In genomic region chr8:86853989-86854373, GRCm38 (mm10) we compare ENCODE assay signal across 20 mouse cellular contexts. TPM values are rescaled to one million over a fixed set of nuclear protein-coding genes. Genes with fewer than 3 reads are reported as not detected.
DNase-seq lines count a peak whose midpoint lies in the region; ATAC-seq and TF ChIP-seq lines count a peak whose summit lies in the region.
"Had no signal": no experiment of that assay in that cellular context is flagged by ENCODE, and none has a peak within 500 bp of the region (broad histone marks: within the 10 kb centered on the region; RNA-seq: fewer than 3 reads in every experiment).

No protein-coding gene starts in this region.

- no peak for DNase-seq in hindbrain, postnatal 0 days (ENCODE audit: low spot score)
- no peak for DNase-seq in layer of hippocampus, adult 2 months (ENCODE audit: low spot score in 2 of 2)
- DNase-seq in layer of hippocampus, postnatal 14 days (ENCODE audit: low spot score in 2 of 2): no peak
- peak; percentile 73 for DNase-seq in CD4-positive helper T cell, adult 2 months (ENCODE audit: low read depth, low spot score)
- DNase-seq in adipocyte (ENCODE audit: low spot score): peak; percentile 46
- no peak for DNase-seq in yolk sac, embryonic 10.5 days (ENCODE audit: low spot score)
- DNase-seq: adrenal gland, postnatal 10 days; cerebellum, adult 11 months; cerebellum, adult 8-10 months; cerebellum, postnatal 14 days; forebrain, postnatal 0 days; gastrocnemius, postnatal 25 days; heart, adult 18-20 months; heart, postnatal 10 days; heart, postnatal 4 days had no signal

- H3K27me3 ChIP-seq in hindbrain, embryonic 13.5 days: no peaks in the 10 kb centered on the region
- no peaks in the 10 kb centered on the region for H3K27me3 ChIP-seq in hindbrain, postnatal 0 days (ENCODE audit: insufficient read depth, low read length)
- H3K27me3 ChIP-seq: embryonic facial prominence, embryonic 12.5 days; forebrain, embryonic 13.5 days; hindbrain, embryonic 12.5 days had no signal

- no peak for ATAC-seq in hindbrain, embryonic 13.5 days (ENCODE audit: low FRiP score)
- no peak for ATAC-seq in hindbrain, postnatal 0 days
- ATAC-seq: forebrain, embryonic 13.5 days; forebrain, postnatal 0 days had no signal

- H3K27ac ChIP-seq in hindbrain, embryonic 13.5 days: 0 out of 2 replicates have a peak overlapping the region, but pooled peaks have one; percentile 5
- no peak overlapping the region for H3K27ac ChIP-seq in hindbrain, postnatal 0 days
- H3K27ac ChIP-seq in layer of hippocampus, adult 2 months: peak overlapping the region; percentile 43; the same call in 1 of the 2 replicates
- H3K27ac ChIP-seq: embryonic facial prominence, embryonic 12.5 days; forebrain, embryonic 13.5 days; heart, embryonic 10.5 days; hindbrain, embryonic 12.5 days had no signal

- WGBS in hindbrain, embryonic 13.5 days: 69% methylated on average over 2 of the region's 2 CpGs
- 81% methylated on average over 2 of the region's 2 CpGs for WGBS in hindbrain, postnatal 0 days

- H3K9ac ChIP-seq in hindbrain, embryonic 13.5 days: no peak overlapping the region
- no peak overlapping the region for H3K9ac ChIP-seq in hindbrain, postnatal 0 days (replicated peaks; ENCODE audit: low read length)
- H3K9ac ChIP-seq: embryonic facial prominence, embryonic 12.5 days; forebrain, embryonic 13.5 days; forebrain, postnatal 0 days; hindbrain, embryonic 12.5 days had no signal

- H3K4me3 ChIP-seq in hindbrain, embryonic 13.5 days: no peak overlapping the region
- H3K4me3 ChIP-seq in hindbrain, postnatal 0 days (ENCODE audit: low read length): no peak overlapping the region
- H3K4me3 ChIP-seq in layer of hippocampus, adult 2 months: no peak overlapping the region
- H3K4me3 ChIP-seq: embryonic facial prominence, embryonic 12.5 days; forebrain, embryonic 13.5 days; heart, embryonic 10.5 days; hindbrain, embryonic 12.5 days had no signal

- H3K4me2 ChIP-seq in hindbrain, embryonic 13.5 days: no peak overlapping the region
- no peak overlapping the region for H3K4me2 ChIP-seq in hindbrain, postnatal 0 days (ENCODE audit: low read depth, low read length)
- H3K4me2 ChIP-seq: embryonic facial prominence, embryonic 12.5 days; forebrain, embryonic 13.5 days; hindbrain, embryonic 12.5 days had no signal

- H3K4me1 ChIP-seq in hindbrain, embryonic 13.5 days (replicated peaks): peaks cover 32% of the 10 kb centered on the region
- H3K4me1 ChIP-seq in hindbrain, postnatal 0 days (ENCODE audit: insufficient read depth, low read length): peaks cover 5% of the 10 kb centered on the region; the same call in 1 of the 2 replicates
- H3K4me1 ChIP-seq: hindbrain, embryonic 12.5 days had no signal

- no peak for TF ChIP-seq CTCF in hindbrain, postnatal 0 days (IDR thresholded peaks at IDR 0.05; ENCODE audit: low read depth)
- no peak for TF ChIP-seq CTCF in layer of hippocampus, adult 2 months (conservative IDR thresholded peaks at IDR 0.05)

- no peaks in the 10 kb centered on the region for H3K9me3 ChIP-seq in hindbrain, embryonic 13.5 days
- no peaks in the 10 kb centered on the region for H3K9me3 ChIP-seq in hindbrain, postnatal 0 days (ENCODE audit: low read length)
- H3K9me3 ChIP-seq: embryonic facial prominence, embryonic 12.5 days; forebrain, embryonic 13.5 days; heart, embryonic 10.5 days; hindbrain, embryonic 12.5 days had no signal

- H3K36me3 ChIP-seq in hindbrain, embryonic 13.5 days: peaks cover 17% of the 10 kb centered on the region
- peaks cover 13% of the 10 kb centered on the region; the same call in 1 of the 2 replicates for H3K36me3 ChIP-seq in hindbrain, postnatal 0 days (ENCODE audit: insufficient read depth, low read length)

RNA-seq across cellular contexts. Expression of gene N4bp1, which starts 31.1 kb away (rescaled TPM):
- polyA plus RNA-seq in hindbrain, embryonic 13.5 days (2015; fragmentation: Nextera tagmentation; extraction: Ambion mirVana): 10.0 and 10.6 TPM in 2 replicates
- total RNA-seq in hindbrain, postnatal 0 days (2014; rRNA removed): 12.8 and 15.5 TPM in 2 replicates
- polyA plus RNA-seq in hindbrain, postnatal 0 days (2015; fragmentation: Nextera tagmentation; extraction: Ambion mirVana): 4.9 and 5.2 TPM in 2 replicates
- total RNA-seq in layer of hippocampus, adult 2 months (2021): 10 to 100 TPM; 39.8 to 42.2 TPM
- 10 to 100 TPM; 24.8 to 27.5 TPM for total RNA-seq in layer of hippocampus, postnatal 14 days (2021)

Comparison
In these comparisons a context has a peak if more than half of its experiments do, and no peak if none do; other contexts are left out.
1. DNase-seq: peak in CD4-positive helper T cell, adult 2 months (single experiment) and adipocyte (single experiment); none in hindbrain, postnatal 0 days (single experiment), layer of hippocampus, adult 2 months (0 of 2), layer of hippocampus, postnatal 14 days (0 of 2) and yolk sac, embryonic 10.5 days (single experiment).